Mouse (Mus musculus) liver, postnatal 0 days (tissue): ENCODE results near the gene Lepr. TPM values are rescaled to one million over a fixed set of nuclear protein-coding genes. Genes with fewer than 3 reads are reported as not detected.
A peak's percentile ranks its signal among the peaks of the same experiment; 100 is the strongest.

ENCODE experiments used
- ATAC-seq: fragments of 200-750 bp; cut with Nextera tagmentation; 2 replicates; pipeline ENCODE4 v1.8.0; 2017; ENCODE audit warnings: mild to moderate bottlenecking, moderate library complexity
- DNase-seq: peaks from one replicate; pipeline ENCODE4 v3.0.0-alpha.2; 2016
- H3K27ac ChIP-seq: fragments of 300-500 bp; sonication (generic); 2 replicates; pipeline ENCODE4 v1.5.1; 2014; ENCODE audit warnings: antibody characterized with exemption, moderate library complexity, mild to moderate bottlenecking, low read depth
- H3K27me3 ChIP-seq: fragments of 300-500 bp; sonication (generic); 2 replicates; pipeline ENCODE4 v1.6.1; 2014; ENCODE audit warnings: low read length, control low read depth, mixed read lengths; ENCODE audit not compliant: insufficient read depth
- H3K36me3 ChIP-seq: fragments of 300-500 bp; sonication (generic); replicated peaks from 2 replicates; pipeline ENCODE4 v1.6.1; 2014; ENCODE audit warnings: mild to moderate bottlenecking, control low read depth, low read length, moderate library complexity, mixed read lengths; ENCODE audit not compliant: insufficient read depth
- H3K4me1 ChIP-seq: fragments of 300-500 bp; sonication (generic); 2 replicates; pipeline ENCODE4 v1.6.1; 2014; ENCODE audit warnings: antibody characterized with exemption, mild to moderate bottlenecking, control low read depth; ENCODE audit not compliant: insufficient read depth
- H3K4me2 ChIP-seq: fragments of 300-500 bp; sonication (generic); 2 replicates; pipeline ENCODE4 v1.6.1; 2014; ENCODE audit warnings: low read depth, mild to moderate bottlenecking, low read length, moderate library complexity, mixed read lengths
- H3K4me3 ChIP-seq: fragments of 300-500 bp; sonication (generic); 2 replicates; pipeline ENCODE4 v1.5.1; 2014; ENCODE audit warnings: low read depth, low read length
- H3K9ac ChIP-seq: fragments of 300-500 bp; sonication (generic); replicated peaks from 2 replicates; pipeline ENCODE4 v1.6.1; 2014; ENCODE audit warnings: mild to moderate bottlenecking, moderate library complexity
- H3K9me3 ChIP-seq: fragments of 300-500 bp; sonication (generic); 2 replicates; pipeline ENCODE4 v1.6.1; 2016; ENCODE audit warnings: mild to moderate bottlenecking, control low read depth, low read length, mixed read lengths
- CTCF ChIP-seq: sonication (generic); IDR thresholded peaks from 2 replicates; pipeline ENCODE4 v1.5.1; 2016; ENCODE audit warnings: antibody characterized with exemption, low read depth
- EP300 ChIP-seq: IDR thresholded peaks from 2 replicates; pipeline ENCODE4 v1.6.1; 2016; ENCODE audit warnings: antibody characterized with exemption, low read depth, mild to moderate bottlenecking
- WGBS: fragments of 180-500 bp; shearing (Covaris S2); extraction: QIAGEN DNeasy Blood & Tissue Kit; methylation state at CpG from one replicate; pipeline ENCODE4 v1.1.7; 2014; ENCODE audit not compliant: insufficient replicate concordance; 5-methylcytosine and 5-hydroxymethylcytosine counted together
- polyA plus RNA-seq: library from polyadenylated mRNA; unstranded; fragments of >200 nt; fragmentation: Nextera tagmentation; extraction: Ambion mirVana; gene quantifications from 2 replicates; pipeline ENCODE4 v1.2.1, GENCODE M21; 2015

Gene Lepr
- polyA plus RNA-seq, 1 experiment from 2014 or later: 30.1 TPM

GRCm38 (mm10) chr4:101683086-101683485, 34.1 kb upstream of the Lepr start:
- Histone ChIP-seq H3K4me3 (no peak overlapping the region), H3K36me3 (no peaks in the 10 kb centered on the region), H3K4me1 (peaks cover 3% of the 10 kb centered on the region; the same call in 1 of the 2 replicates), H3K4me2 (no peak overlapping the region), H3K9ac (no peak overlapping the region), H3K27ac (no peak overlapping the region), H3K27me3 (no peaks in the 10 kb centered on the region), H3K9me3 (no peaks in the 10 kb centered on the region)
- DNase-seq (no peak), ATAC-seq (peak; percentile 77)
- 58% methylated on average over 3 of the region's 3 CpGs for WGBS
- TF ChIP-seq CTCF: peak; percentile 35; the same call in 1 of the 2 replicates
- peak; percentile 58 for TF ChIP-seq EP300

GRCm38 (mm10) chr4:101684821-101685220, 32.4 kb upstream of the Lepr start:
- Histone ChIP-seq H3K36me3 (no peaks in the 10 kb centered on the region), H3K4me1 (peaks cover 3% of the 10 kb centered on the region; the same call in 1 of the 2 replicates), H3K4me3 (no peak overlapping the region), H3K27me3 (no peaks in the 10 kb centered on the region), H3K9ac (no peak overlapping the region), H3K9me3 (no peaks in the 10 kb centered on the region), H3K4me2 (no peak overlapping the region), H3K27ac (no peak overlapping the region)
- DNase-seq (no peak), ATAC-seq (no peak)
- 71% methylated on average over 3 of the region's 3 CpGs for WGBS
- TF ChIP-seq CTCF (no peak), EP300 (no peak)

- Histone ChIP-seq H3K4me1 (peaks cover 3% of the 10 kb centered on the region; the same call in 1 of the 2 replicates), H3K4me3 (no peak overlapping the region), H3K9me3 (no peaks in the 10 kb centered on the region), H3K4me2 (no peak overlapping the region), H3K36me3 (no peaks in the 10 kb centered on the region), H3K27me3 (no peaks in the 10 kb centered on the region), H3K27ac (no peak overlapping the region), H3K9ac (no peak overlapping the region)
- TF ChIP-seq EP300 (peak; percentile 48; the same call in 1 of the 2 replicates), CTCF (no peak)
- ATAC-seq (peak; percentile 65), DNase-seq (no peak)
- 46% methylated on average over 13 of the region's 13 CpGs for WGBS
These were observed 30.9 kb upstream of the Lepr start for GRCm38 (mm10) chr4:101686227-101686810.

GRCm38 (mm10) chr4:101689241-101689640, 28.0 kb upstream of the Lepr start:
- H3K4me2 ChIP-seq: no peak overlapping the region
- no peak for TF ChIP-seq EP300
- TF ChIP-seq CTCF: no peak

GRCm38 (mm10) chr4:101689645-101690044, 27.6 kb upstream of the Lepr start:
- TF ChIP-seq EP300 (no peak), CTCF (no peak)
- Histone ChIP-seq H3K9me3 (no peaks in the 10 kb centered on the region), H3K4me2 (no peak overlapping the region), H3K4me3 (no peak overlapping the region), H3K27ac (no peak overlapping the region), H3K9ac (no peak overlapping the region), H3K27me3 (no peaks in the 10 kb centered on the region), H3K4me1 (no peaks in the 10 kb centered on the region), H3K36me3 (no peaks in the 10 kb centered on the region)
- no peak for DNase-seq
- 58% methylated on average over 5 of the region's 5 CpGs for WGBS
- no peak for ATAC-seq

More at GRCm38 (mm10) chr4:101689241-101689640, 28.0 kb upstream of the Lepr start:
- Histone ChIP-seq H3K4me1 (no peaks in the 10 kb centered on the region), H3K9me3 (no peaks in the 10 kb centered on the region), H3K36me3 (no peaks in the 10 kb centered on the region), H3K9ac (no peak overlapping the region), H3K4me3 (no peak overlapping the region), H3K27me3 (no peaks in the 10 kb centered on the region), H3K27ac (no peak overlapping the region)
- no peak for ATAC-seq
- DNase-seq: no peak
- WGBS: 75% methylated on average over 4 of the region's 4 CpGs

- no peaks in the 10 kb centered on the region for H3K4me1 ChIP-seq
- TF ChIP-seq EP300 (no peak), CTCF (no peak)
- no peak overlapping the region for H3K4me3 ChIP-seq
- 76% methylated on average over 4 of the region's 4 CpGs for WGBS
- no peaks in the 10 kb centered on the region for H3K9me3 ChIP-seq
- H3K36me3 ChIP-seq: no peaks in the 10 kb centered on the region
- no peak overlapping the region for H3K4me2 ChIP-seq
- H3K9ac ChIP-seq: no peak overlapping the region
- H3K27ac ChIP-seq: no peak overlapping the region
- no peak for ATAC-seq
- H3K27me3 ChIP-seq: no peaks in the 10 kb centered on the region
- DNase-seq: no peak
These were observed 24.3 kb upstream of the Lepr start for GRCm38 (mm10) chr4:101692892-101693291.

- Histone ChIP-seq H3K36me3 (no peaks in the 10 kb centered on the region), H3K27me3 (no peaks in the 10 kb centered on the region), H3K9ac (no peak overlapping the region), H3K9me3 (no peaks in the 10 kb centered on the region), H3K4me2 (no peak overlapping the region), H3K27ac (peak overlapping the region; percentile 75), H3K4me3 (no peak overlapping the region), H3K4me1 (no peaks in the 10 kb centered on the region)
- DNase-seq (no peak), ATAC-seq (peak; percentile 91)
- TF ChIP-seq EP300 (peak; percentile 50; the same call in 1 of the 2 replicates), CTCF (no peak)
- 45% methylated on average over 6 of the region's 6 CpGs for WGBS
These were observed 22.7 kb upstream of the Lepr start for GRCm38 (mm10) chr4:101694529-101694928.
